Mouse (Mus musculus): ENCODE results near the gene Tmem108. TPM values are rescaled to one million over a fixed set of nuclear protein-coding genes. Genes with fewer than 3 reads are reported as not detected.
"Not testable (repeated sequence)": the region's sequence is repeated elsewhere in the genome, so short reads cannot be mapped to it uniquely, and the experiment has no call there.

The Tmem108 gene
- total and polyA plus RNA-seq, 2 experiments from 2014 or later: 24.8 to 25.2 TPM

DNA sequence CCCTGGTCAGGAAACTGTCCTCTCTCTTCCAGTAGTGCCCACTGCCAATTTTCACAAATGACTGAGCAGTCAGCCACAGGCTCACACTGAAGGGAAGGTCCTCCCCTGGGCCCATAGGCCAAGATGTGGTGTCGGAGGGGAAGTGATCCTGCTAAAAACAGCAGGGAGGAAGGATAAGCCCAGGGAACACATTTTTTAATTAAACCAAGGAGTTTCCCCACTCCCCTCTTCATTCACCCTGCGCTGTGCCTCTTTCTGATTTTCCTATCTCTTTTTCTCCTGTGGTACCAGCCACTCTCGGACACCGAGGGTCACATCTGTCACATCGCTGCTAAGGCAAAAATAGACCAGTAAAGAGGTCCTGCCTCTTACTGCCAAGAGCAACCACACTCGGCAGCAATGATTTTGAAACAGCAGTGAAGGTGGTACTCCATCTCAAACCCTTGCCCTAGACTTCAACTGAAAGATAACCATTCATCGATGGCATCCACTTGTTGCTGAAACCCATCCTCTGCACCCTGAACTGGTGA lies 83.0 kb downstream of the Tmem108 start:
- ATAC-seq (ENCODE audit: low FRiP score): no peak
- H3K4me2 ChIP-seq (ENCODE audit: low read depth, low read length, poor library complexity, severe bottlenecking): no peak overlapping the region
- WGBS: 53% methylated on average over 7 of the region's 7 CpGs
- no peaks in the 10 kb centered on the region for H3K27me3 ChIP-seq (ENCODE audit: insufficient read depth, low read length)
- no peaks in the 10 kb centered on the region for H3K36me3 ChIP-seq (ENCODE audit: insufficient read depth, low read length)
- no peak for DNase-seq (ENCODE audit: low spot score)
- no peaks in the 10 kb centered on the region for H3K4me1 ChIP-seq (ENCODE audit: insufficient read depth, low read length)
- H3K9ac ChIP-seq (replicated peaks; ENCODE audit: low read length, poor library complexity, severe bottlenecking): no peak overlapping the region
- H3K4me3 ChIP-seq (ENCODE audit: low read depth, low read length): no peak overlapping the region
- TF ChIP-seq CTCF (IDR thresholded peaks at IDR 0.05): no peak
- H3K27ac ChIP-seq (ENCODE audit: low read depth, low read length): no peak overlapping the region
- no peaks in the 10 kb centered on the region for H3K9me3 ChIP-seq (ENCODE audit: low read length)

DNA sequence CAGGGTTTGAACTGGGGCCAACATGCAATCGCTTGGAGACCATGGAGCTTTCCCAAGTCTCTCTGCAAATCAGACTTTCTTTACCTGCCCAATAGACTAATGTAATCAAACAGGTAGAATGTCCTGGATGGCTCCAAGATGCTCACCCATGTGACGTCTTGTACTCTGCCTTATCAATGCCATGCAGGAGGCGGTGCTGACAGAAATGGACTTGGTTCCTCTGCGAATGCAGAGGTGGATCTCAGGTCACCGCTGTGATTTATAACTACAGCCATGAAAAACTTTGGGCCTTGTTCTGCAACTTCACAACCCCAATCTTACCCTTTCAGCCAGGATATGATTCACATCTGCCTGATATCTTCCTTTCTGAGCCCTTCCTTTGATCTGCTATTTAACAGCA lies 83.8 kb downstream of the Tmem108 start:
- Histone ChIP-seq H3K9me3 (ENCODE audit: low read length) (no peaks in the 10 kb centered on the region), H3K9ac (replicated peaks; ENCODE audit: low read length, poor library complexity, severe bottlenecking) (no peak overlapping the region), H3K27me3 (ENCODE audit: insufficient read depth, low read length) (no peaks in the 10 kb centered on the region), H3K36me3 (ENCODE audit: insufficient read depth, low read length) (no peaks in the 10 kb centered on the region), H3K4me1 (ENCODE audit: insufficient read depth, low read length) (no peaks in the 10 kb centered on the region), H3K27ac (ENCODE audit: low read depth, low read length) (no peak overlapping the region), H3K4me3 (ENCODE audit: low read depth, low read length) (no peak overlapping the region), H3K4me2 (ENCODE audit: low read depth, low read length, poor library complexity, severe bottlenecking) (no peak overlapping the region)
- ATAC-seq (ENCODE audit: low FRiP score) (no peak), DNase-seq (ENCODE audit: low spot score) (no peak)
- TF ChIP-seq CTCF (IDR thresholded peaks at IDR 0.05): no peak
- WGBS: 87% methylated on average over 5 of the region's 5 CpGs

DNA sequence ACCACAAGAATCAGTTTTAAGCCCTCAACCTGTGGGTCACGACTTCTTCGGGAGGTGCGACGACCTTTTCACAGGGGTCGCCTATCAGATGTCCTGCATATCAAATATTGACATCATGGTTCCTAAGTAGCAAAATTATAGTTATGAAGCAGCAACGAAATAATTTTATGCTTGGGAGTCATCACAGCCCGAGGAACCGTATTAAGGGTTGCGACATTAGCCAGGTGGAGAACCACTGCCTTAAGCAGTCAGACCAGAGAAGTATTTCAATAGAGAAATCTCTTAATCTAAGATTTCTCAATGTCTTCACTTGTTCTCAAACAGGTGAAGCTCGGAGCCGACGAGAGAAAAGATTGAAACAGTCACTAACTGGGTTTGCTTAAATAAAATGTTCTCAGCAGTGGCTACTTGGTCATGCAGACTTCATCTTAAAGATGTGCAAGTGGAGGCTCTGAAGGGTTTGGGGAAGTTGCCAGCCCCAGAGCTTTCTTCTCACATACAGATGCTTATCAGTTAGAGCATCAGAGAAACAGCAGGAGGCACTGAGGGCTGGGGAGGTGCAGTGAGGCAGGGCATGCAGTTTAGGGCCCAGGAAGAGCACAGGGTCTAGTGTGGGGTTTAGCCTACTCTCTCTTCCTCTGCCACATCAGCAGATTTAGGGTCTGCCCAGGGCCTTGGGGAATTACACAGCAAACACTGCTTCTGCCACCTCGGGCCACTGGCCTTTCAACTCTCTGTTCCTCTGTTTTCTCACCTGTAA lies 85.7 kb downstream of the Tmem108 start:
- Histone ChIP-seq H3K36me3 (ENCODE audit: insufficient read depth, low read length) (no peaks in the 10 kb centered on the region), H3K9ac (replicated peaks; ENCODE audit: low read length, poor library complexity, severe bottlenecking) (no peak overlapping the region), H3K27ac (ENCODE audit: low read depth, low read length) (no peak overlapping the region), H3K4me3 (ENCODE audit: low read depth, low read length) (no peak overlapping the region), H3K4me1 (ENCODE audit: insufficient read depth, low read length) (no peaks in the 10 kb centered on the region), H3K9me3 (ENCODE audit: low read length) (no peaks in the 10 kb centered on the region), H3K4me2 (ENCODE audit: low read depth, low read length, poor library complexity, severe bottlenecking) (no peak overlapping the region), H3K27me3 (ENCODE audit: insufficient read depth, low read length) (no peaks in the 10 kb centered on the region)
- TF ChIP-seq CTCF (IDR thresholded peaks at IDR 0.05): no peak
- DNase-seq (ENCODE audit: low spot score): no peak
- 79% methylated on average over 13 of the region's 13 CpGs for WGBS
- no peak for ATAC-seq (ENCODE audit: low FRiP score)

DNA sequence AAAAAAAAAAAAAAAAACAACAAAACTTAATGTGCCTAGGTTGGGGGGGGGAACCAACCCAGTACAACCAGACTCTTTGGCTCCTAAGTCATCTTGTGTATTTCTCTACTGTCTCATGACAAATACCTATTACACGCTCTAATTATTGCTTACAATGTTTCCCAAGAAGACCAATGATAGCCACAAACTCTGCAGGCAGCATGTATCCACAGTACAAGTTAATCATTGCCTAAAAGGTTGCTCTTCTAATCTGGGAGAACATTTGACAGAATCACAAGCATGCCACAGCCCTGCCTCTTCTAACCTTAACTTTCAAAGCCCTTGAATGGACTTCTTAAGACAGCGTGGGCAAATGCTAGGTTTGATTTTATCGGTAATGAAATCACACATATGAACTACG lies 88.8 kb downstream of the Tmem108 start:
- TF ChIP-seq CTCF (IDR thresholded peaks at IDR 0.05): no peak
- Histone ChIP-seq H3K9ac (replicated peaks; ENCODE audit: low read length, poor library complexity, severe bottlenecking) (no peak overlapping the region), H3K27me3 (ENCODE audit: insufficient read depth, low read length) (no peaks in the 10 kb centered on the region), H3K27ac (ENCODE audit: low read depth, low read length) (no peak overlapping the region), H3K4me1 (ENCODE audit: insufficient read depth, low read length) (no peaks in the 10 kb centered on the region), H3K4me3 (ENCODE audit: low read depth, low read length) (no peak overlapping the region), H3K9me3 (ENCODE audit: low read length) (no peaks in the 10 kb centered on the region), H3K36me3 (ENCODE audit: insufficient read depth, low read length) (no peaks in the 10 kb centered on the region), H3K4me2 (ENCODE audit: low read depth, low read length, poor library complexity, severe bottlenecking) (no peak overlapping the region)
- no peak for ATAC-seq (ENCODE audit: low FRiP score)
- WGBS: 91% methylated on average over 4 of the region's 4 CpGs
- no peak for DNase-seq (ENCODE audit: low spot score)

DNA sequence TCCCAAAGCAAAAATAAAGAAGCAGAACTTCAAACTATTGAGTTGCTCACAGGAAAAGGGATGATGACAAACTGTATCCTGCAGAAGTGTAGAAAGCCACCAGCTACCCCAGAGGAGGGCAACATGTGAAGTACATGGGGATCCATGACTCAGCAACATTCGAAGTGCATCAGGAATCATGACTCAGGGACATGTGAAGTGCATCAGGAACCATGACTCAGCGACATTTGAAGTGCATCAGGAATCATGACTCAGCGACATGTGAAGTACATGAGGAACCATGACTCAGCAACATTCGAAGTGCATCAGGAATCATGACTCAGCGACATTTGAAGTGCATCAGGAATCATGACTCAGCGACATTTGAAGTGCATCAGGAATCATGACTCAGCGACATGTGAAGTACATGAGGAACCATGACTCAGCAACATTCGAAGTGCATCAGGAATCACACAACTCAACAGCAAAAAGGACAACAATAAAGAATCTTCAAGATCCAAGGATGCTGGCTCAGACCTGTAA lies 91.0 kb downstream of the Tmem108 start:
- H3K9ac ChIP-seq (replicated peaks; ENCODE audit: low read length, poor library complexity, severe bottlenecking); H3K4me2 ChIP-seq (ENCODE audit: low read depth, low read length, poor library complexity, severe bottlenecking); H3K9me3 ChIP-seq (ENCODE audit: low read length); H3K4me1 ChIP-seq (ENCODE audit: insufficient read depth, low read length); ATAC-seq (ENCODE audit: low FRiP score); H3K27ac ChIP-seq (ENCODE audit: low read depth, low read length); H3K4me3 ChIP-seq (ENCODE audit: low read depth, low read length); DNase-seq (ENCODE audit: low spot score); H3K36me3 ChIP-seq (ENCODE audit: insufficient read depth, low read length); H3K27me3 ChIP-seq (ENCODE audit: insufficient read depth, low read length): not testable (repeated sequence)
- WGBS: 95% methylated on average over 8 of the region's 8 CpGs

DNA sequence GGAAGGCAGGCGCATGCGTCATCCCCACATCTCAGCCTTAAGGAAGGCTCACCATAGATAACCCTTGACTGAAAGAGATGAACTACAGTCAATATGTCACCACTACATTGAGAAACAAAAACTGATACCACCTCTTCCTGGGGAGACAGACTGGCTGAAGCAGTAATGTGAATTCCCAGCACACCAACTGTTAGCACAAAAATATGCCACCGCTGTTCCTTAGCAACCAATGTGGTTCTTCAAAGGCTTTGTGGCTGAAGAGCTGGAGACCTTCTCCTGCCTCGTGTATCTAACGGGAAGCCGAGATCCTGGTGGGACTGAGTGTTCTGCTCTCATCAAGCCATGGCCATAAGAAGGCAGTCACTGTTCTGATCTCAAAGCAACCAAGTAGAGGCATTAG lies 92.8 kb downstream of the Tmem108 start:
- Histone ChIP-seq H3K4me3 (ENCODE audit: low read depth, low read length) (no peak overlapping the region), H3K9ac (replicated peaks; ENCODE audit: low read length, poor library complexity, severe bottlenecking) (no peak overlapping the region), H3K27me3 (ENCODE audit: insufficient read depth, low read length) (no peaks in the 10 kb centered on the region), H3K9me3 (ENCODE audit: low read length) (no peaks in the 10 kb centered on the region), H3K27ac (ENCODE audit: low read depth, low read length) (no peak overlapping the region), H3K4me1 (ENCODE audit: insufficient read depth, low read length) (peaks cover 5% of the 10 kb centered on the region; the same call in 1 of the 2 replicates), H3K4me2 (ENCODE audit: low read depth, low read length, poor library complexity, severe bottlenecking) (no peak overlapping the region), H3K36me3 (ENCODE audit: insufficient read depth, low read length) (no peaks in the 10 kb centered on the region)
- no peak for ATAC-seq (ENCODE audit: low FRiP score)
- no peak for TF ChIP-seq CTCF (IDR thresholded peaks at IDR 0.05)
- WGBS: 70% methylated on average over 6 of the region's 6 CpGs
- DNase-seq (ENCODE audit: low spot score): no peak

Data from midbrain, postnatal 0 days (tissue).